Mouse (Mus musculus): Measurements from ENCODE around the gene Slc38a10. TPM values are rescaled to one million over a fixed set of nuclear protein-coding genes. Genes with fewer than 3 reads are reported as not detected.
A peak's percentile ranks its signal among the peaks of the same experiment; 100 is the strongest.

Slc38a10 gene
- polyA plus RNA-seq, 1 experiment from 2014 or later, result 132 TPM

DNA sequence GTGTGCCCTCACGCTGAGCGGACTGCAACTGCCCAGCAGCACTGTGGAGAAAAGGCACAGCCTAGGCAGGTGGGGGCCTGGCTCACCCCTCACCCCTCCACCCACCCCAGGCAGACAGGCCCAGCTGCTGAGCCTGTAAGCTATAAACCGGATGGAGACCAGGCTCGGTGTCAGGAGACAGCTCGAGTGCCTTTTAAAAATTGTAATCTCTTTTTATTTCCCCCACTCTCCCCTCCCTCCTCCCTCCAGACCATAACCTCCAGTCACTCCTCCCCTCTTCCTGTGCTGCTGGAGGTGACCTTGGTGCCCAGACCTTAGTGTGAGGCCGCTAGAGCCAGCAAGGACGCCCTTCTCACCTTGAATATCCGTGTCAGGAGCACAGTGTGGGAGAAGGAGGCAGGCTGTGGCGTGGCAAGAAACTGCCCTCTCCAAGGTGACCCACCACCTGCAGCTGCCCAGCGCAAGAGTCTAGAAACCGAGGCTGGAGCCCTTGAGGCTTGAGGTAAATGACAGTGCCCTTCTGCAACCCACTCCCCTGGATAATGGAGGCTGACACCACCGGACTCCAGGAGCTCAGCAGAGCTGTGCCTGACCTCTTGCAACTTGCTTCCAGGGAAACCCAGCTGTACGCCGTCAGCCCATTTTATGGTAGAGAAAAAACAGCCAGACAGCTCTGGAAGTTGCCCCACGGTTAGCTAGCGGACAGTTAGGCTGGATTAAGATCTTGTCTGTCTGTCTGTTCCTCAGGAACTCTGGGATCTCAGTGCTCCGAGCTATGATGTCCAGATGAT, 13.5 kb upstream of the Slc38a10 start:
- WGBS, result 21% methylated on average over 17 of the region's 17 CpGs
- H3K36me3 ChIP-seq (ENCODE audit: insufficient read depth, low read length), result no peaks in the 10 kb centered on the region
- ATAC-seq (ENCODE audit: low FRiP score, low TSS enrichment), result peak; percentile 72
- peak overlapping the region; percentile 77 for H3K27ac ChIP-seq (ENCODE audit: low read length)
- peak overlapping the region; percentile 33 for H3K9ac ChIP-seq (replicated peaks; ENCODE audit: low read length)
- H3K27me3 ChIP-seq (ENCODE audit: insufficient read depth, low read length), result no peaks in the 10 kb centered on the region
- peaks cover 60% of the 10 kb centered on the region for H3K4me1 ChIP-seq (ENCODE audit: insufficient read depth, low read length)
- peak overlapping the region; percentile 31 for H3K4me2 ChIP-seq (replicated peaks; ENCODE audit: low read depth, low read length)
- H3K4me3 ChIP-seq (ENCODE audit: low read length), result no peak overlapping the region
- H3K9me3 ChIP-seq (ENCODE audit: low read length), result no peaks in the 10 kb centered on the region

GRCm38 (mm10) chr11:120164028-120164427, 12.9 kb upstream of the Slc38a10 start:
- ATAC-seq (ENCODE audit: low FRiP score, low TSS enrichment), result peak; percentile 39
- H3K9me3 ChIP-seq (ENCODE audit: low read length), result no peaks in the 10 kb centered on the region
- peak overlapping the region; percentile 77 for H3K27ac ChIP-seq (ENCODE audit: low read length)
- WGBS, result 23% methylated on average over 5 of the region's 5 CpGs
- peak overlapping the region; percentile 33 for H3K9ac ChIP-seq (replicated peaks; ENCODE audit: low read length)
- H3K36me3 ChIP-seq (ENCODE audit: insufficient read depth, low read length), result no peaks in the 10 kb centered on the region
- peaks cover 53% of the 10 kb centered on the region for H3K4me1 ChIP-seq (ENCODE audit: insufficient read depth, low read length)
- H3K4me2 ChIP-seq (replicated peaks; ENCODE audit: low read depth, low read length), result peak overlapping the region; percentile 31
- no peak overlapping the region for H3K4me3 ChIP-seq (ENCODE audit: low read length)
- H3K27me3 ChIP-seq (ENCODE audit: insufficient read depth, low read length), result no peaks in the 10 kb centered on the region

GRCm38 (mm10) chr11:120163207-120163606, 12.1 kb upstream of the Slc38a10 start:
- H3K9me3 ChIP-seq (ENCODE audit: low read length), result no peaks in the 10 kb centered on the region
- H3K27ac ChIP-seq (ENCODE audit: low read length), result no peak overlapping the region
- no peak overlapping the region for H3K4me3 ChIP-seq (ENCODE audit: low read length)
- H3K9ac ChIP-seq (replicated peaks; ENCODE audit: low read length), result no peak overlapping the region
- H3K4me1 ChIP-seq (ENCODE audit: insufficient read depth, low read length), result peaks cover 45% of the 10 kb centered on the region
- no peaks in the 10 kb centered on the region for H3K27me3 ChIP-seq (ENCODE audit: insufficient read depth, low read length)
- 96% methylated on average over 3 of the region's 3 CpGs for WGBS
- ATAC-seq (ENCODE audit: low FRiP score, low TSS enrichment), result no peak
- H3K36me3 ChIP-seq (ENCODE audit: insufficient read depth, low read length), result no peaks in the 10 kb centered on the region
- no peak overlapping the region for H3K4me2 ChIP-seq (replicated peaks; ENCODE audit: low read depth, low read length)

DNA sequence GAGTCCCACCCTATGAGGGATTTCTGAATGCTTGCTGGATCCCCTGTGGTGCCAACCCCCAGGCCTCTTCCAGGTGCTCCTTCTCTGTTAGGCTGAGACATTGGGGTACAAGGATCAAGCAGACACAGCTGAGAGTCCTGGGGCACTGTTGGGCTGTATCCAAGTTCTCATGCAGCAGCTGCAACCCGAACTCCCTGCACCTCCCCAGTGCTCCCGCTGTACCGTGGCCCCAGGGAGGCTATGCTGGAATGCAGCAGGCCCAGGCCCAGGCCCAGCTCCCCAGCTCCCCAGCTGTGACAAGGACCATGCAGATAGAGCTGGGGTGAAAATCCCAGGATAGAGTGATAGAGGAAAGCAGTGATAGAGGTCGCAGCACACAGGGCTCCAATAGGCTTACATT, 10.1 kb upstream of the Slc38a10 start:
- H3K4me2 ChIP-seq (replicated peaks; ENCODE audit: low read depth, low read length), result no peak overlapping the region
- no peaks in the 10 kb centered on the region for H3K36me3 ChIP-seq (ENCODE audit: insufficient read depth, low read length)
- no peaks in the 10 kb centered on the region for H3K9me3 ChIP-seq (ENCODE audit: low read length)
- H3K4me1 ChIP-seq (ENCODE audit: insufficient read depth, low read length), result peaks cover 29% of the 10 kb centered on the region
- H3K4me3 ChIP-seq (ENCODE audit: low read length), result no peak overlapping the region
- no peaks in the 10 kb centered on the region for H3K27me3 ChIP-seq (ENCODE audit: insufficient read depth, low read length)
- no peak for ATAC-seq (ENCODE audit: low FRiP score, low TSS enrichment)
- WGBS, result 41% methylated on average over 4 of the region's 4 CpGs
- no peak overlapping the region for H3K9ac ChIP-seq (replicated peaks; ENCODE audit: low read length)
- H3K27ac ChIP-seq (ENCODE audit: low read length), result no peak overlapping the region

- H3K36me3 ChIP-seq (ENCODE audit: insufficient read depth, low read length), result no peaks in the 10 kb centered on the region
- no peak for ATAC-seq (ENCODE audit: low FRiP score, low TSS enrichment)
- WGBS, result 76% methylated on average over 4 of the region's 4 CpGs
- H3K27me3 ChIP-seq (ENCODE audit: insufficient read depth, low read length), result no peaks in the 10 kb centered on the region
- H3K4me1 ChIP-seq (ENCODE audit: insufficient read depth, low read length), result peaks cover 24% of the 10 kb centered on the region
- H3K9ac ChIP-seq (replicated peaks; ENCODE audit: low read length), result no peak overlapping the region
- H3K4me3 ChIP-seq (ENCODE audit: low read length), result no peak overlapping the region
- H3K27ac ChIP-seq (ENCODE audit: low read length), result no peak overlapping the region
- no peak overlapping the region for H3K4me2 ChIP-seq (replicated peaks; ENCODE audit: low read depth, low read length)
- 0 out of 2 replicates have a peak, but pooled peaks cover 1% of the 10 kb centered on the region for H3K9me3 ChIP-seq (ENCODE audit: low read length)
Observed at GRCm38 (mm10) chr11:120160478-120160877, 9.3 kb upstream of the Slc38a10 start.

DNA sequence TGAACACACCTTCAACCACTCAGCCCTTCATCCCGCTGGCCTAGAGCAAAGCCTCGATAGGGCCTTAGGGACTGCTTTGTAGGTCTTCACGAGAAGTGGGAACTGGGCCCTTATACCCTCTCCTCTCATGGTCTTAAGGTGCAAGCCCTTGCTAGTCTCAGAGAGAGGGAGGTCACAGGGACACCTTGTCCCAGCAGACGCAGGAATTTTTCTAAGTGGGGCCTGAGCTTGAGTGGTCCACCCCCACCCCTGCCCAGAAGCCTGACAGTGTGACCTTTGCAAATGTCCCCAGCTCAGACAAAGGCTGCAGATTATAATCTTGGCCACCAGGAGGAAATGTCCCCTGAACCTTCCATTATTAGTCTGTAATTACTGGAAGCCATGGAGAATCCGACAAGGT, 8.5 kb upstream of the Slc38a10 start:
- H3K27me3 ChIP-seq (ENCODE audit: insufficient read depth, low read length), result no peaks in the 10 kb centered on the region

DNA sequence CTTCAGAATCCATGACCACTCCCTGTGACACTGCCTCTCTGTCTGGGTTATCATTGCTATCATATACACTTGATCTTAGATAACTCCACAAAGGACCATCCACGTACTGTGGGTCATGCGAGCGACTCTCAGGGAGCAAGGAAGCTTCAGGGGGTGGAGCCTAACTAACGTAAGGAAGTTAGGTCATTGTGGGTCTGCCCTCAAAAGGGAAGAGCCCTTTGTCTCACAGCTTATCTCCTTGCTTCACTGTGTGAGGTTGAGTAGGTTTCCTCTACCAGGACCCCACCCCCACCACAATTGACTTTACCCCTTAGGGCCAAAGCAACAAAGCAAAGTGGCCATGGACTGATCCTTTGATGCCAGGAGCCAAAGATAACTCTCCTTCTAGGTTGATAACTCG, 7.7 kb upstream of the Slc38a10 start:
- no peaks in the 10 kb centered on the region for H3K27me3 ChIP-seq (ENCODE audit: insufficient read depth, low read length)
- no peak overlapping the region for H3K4me3 ChIP-seq (ENCODE audit: low read length)
- H3K9ac ChIP-seq (replicated peaks; ENCODE audit: low read length), result no peak overlapping the region
- H3K4me2 ChIP-seq (replicated peaks; ENCODE audit: low read depth, low read length), result no peak overlapping the region
- no peak overlapping the region for H3K27ac ChIP-seq (ENCODE audit: low read length)
- 0 out of 2 replicates have a peak, but pooled peaks have one; percentile 9 for ATAC-seq (ENCODE audit: low FRiP score, low TSS enrichment)
- WGBS, result 69% methylated on average over 5 of the region's 5 CpGs
- 0 out of 2 replicates have a peak, but pooled peaks cover 2% of the 10 kb centered on the region for H3K9me3 ChIP-seq (ENCODE audit: low read length)
- H3K36me3 ChIP-seq (ENCODE audit: insufficient read depth, low read length), result no peaks in the 10 kb centered on the region
- peaks cover 8% of the 10 kb centered on the region for H3K4me1 ChIP-seq (ENCODE audit: insufficient read depth, low read length)

More for the DNA sequence above, 8.5 kb upstream of the Slc38a10 start:
- Histone ChIP-seq H3K36me3 (ENCODE audit: insufficient read depth, low read length) (no peaks in the 10 kb centered on the region), H3K4me1 (ENCODE audit: insufficient read depth, low read length) (peaks cover 16% of the 10 kb centered on the region), H3K27ac (ENCODE audit: low read length) (no peak overlapping the region), H3K9me3 (ENCODE audit: low read length) (0 out of 2 replicates have a peak, but pooled peaks cover 2% of the 10 kb centered on the region), H3K9ac (replicated peaks; ENCODE audit: low read length) (no peak overlapping the region), H3K4me3 (ENCODE audit: low read length) (no peak overlapping the region), H3K4me2 (replicated peaks; ENCODE audit: low read depth, low read length) (no peak overlapping the region)
- no peak for ATAC-seq (ENCODE audit: low FRiP score, low TSS enrichment)
- WGBS, result 64% methylated on average over 5 of the region's 5 CpGs

DNA sequence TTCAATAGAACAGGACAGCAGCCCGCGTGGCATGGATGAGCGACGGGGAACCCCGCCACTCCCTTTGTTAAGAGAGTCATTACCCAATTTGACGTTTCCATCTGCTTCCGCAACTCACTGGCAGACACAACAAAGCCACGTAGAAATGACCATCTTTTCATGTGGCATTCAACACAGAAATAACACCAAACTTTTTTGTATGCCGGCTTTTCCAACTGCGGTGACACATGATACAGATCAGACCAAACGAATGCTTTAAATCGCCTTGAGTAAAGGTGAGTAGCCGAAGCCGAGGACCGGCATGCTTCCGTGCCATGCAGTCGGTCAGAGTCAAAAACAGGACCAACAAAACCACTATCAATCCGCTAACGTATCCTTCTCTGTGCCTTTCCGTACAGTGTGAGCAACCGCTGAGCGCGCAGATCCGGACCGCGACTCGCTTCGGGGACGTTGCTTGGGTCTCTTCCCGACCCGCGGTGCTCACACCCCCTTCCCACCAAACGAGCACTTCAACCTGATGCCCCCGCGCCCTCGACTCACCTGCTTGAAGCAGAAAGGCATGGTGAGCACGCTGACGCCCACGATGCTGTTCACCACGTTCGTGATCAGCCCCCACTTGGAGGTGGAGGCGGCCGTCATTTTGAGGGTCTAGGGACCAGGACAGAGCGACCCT, 570 bp downstream of the Slc38a10 start:
- H3K9ac ChIP-seq (replicated peaks; ENCODE audit: low read length), result peak overlapping the region; percentile 85
- H3K9me3 ChIP-seq (ENCODE audit: low read length), result 0 out of 2 replicates have a peak, but pooled peaks cover 2% of the 10 kb centered on the region
- peak overlapping the region; percentile 98 for H3K4me3 ChIP-seq (ENCODE audit: low read length)
- peak overlapping the region; percentile 84 for H3K27ac ChIP-seq (ENCODE audit: low read length)
- peaks cover 3% of the 10 kb centered on the region; the same call in 1 of the 2 replicates for H3K36me3 ChIP-seq (ENCODE audit: insufficient read depth, low read length)
- peaks cover 39% of the 10 kb centered on the region for H3K4me1 ChIP-seq (ENCODE audit: insufficient read depth, low read length)
- peak overlapping the region; percentile 84 for H3K4me2 ChIP-seq (replicated peaks; ENCODE audit: low read depth, low read length)
- no peaks in the 10 kb centered on the region for H3K27me3 ChIP-seq (ENCODE audit: insufficient read depth, low read length)
- under 1% methylated on average over 44 of the region's 44 CpGs for WGBS
- ATAC-seq (ENCODE audit: low FRiP score, low TSS enrichment), result peak; percentile 25

GRCm38 (mm10) chr11:120149510-120150200, 1.5 kb downstream of the Slc38a10 start:
- no peaks in the 10 kb centered on the region for H3K9me3 ChIP-seq (ENCODE audit: low read length)
- peaks cover 3% of the 10 kb centered on the region; the same call in 1 of the 2 replicates for H3K36me3 ChIP-seq (ENCODE audit: insufficient read depth, low read length)
- H3K4me2 ChIP-seq (replicated peaks; ENCODE audit: low read depth, low read length), result peak overlapping the region; percentile 84
- 32% methylated on average over 6 of the region's 6 CpGs for WGBS
- H3K4me1 ChIP-seq (ENCODE audit: insufficient read depth, low read length), result peaks cover 44% of the 10 kb centered on the region
- H3K4me3 ChIP-seq (ENCODE audit: low read length), result peak overlapping the region; percentile 98
- ATAC-seq (ENCODE audit: low FRiP score, low TSS enrichment), result no peak
- H3K27me3 ChIP-seq (ENCODE audit: insufficient read depth, low read length), result no peaks in the 10 kb centered on the region
- H3K9ac ChIP-seq (replicated peaks; ENCODE audit: low read length), result peak overlapping the region; percentile 44; the same call in 1 of the 2 replicates
- H3K27ac ChIP-seq (ENCODE audit: low read length), result peak overlapping the region; percentile 49; the same call in 1 of the 2 replicates

Data from kidney, embryonic 16.5 days (tissue).